Mouse (Mus musculus) midbrain, embryonic 16.5 days (tissue): ENCODE data around the gene Gm49325. TPM values are rescaled to one million over a fixed set of nuclear protein-coding genes. Genes with fewer than 3 reads are reported as not detected.

Source experiments
- ATAC-seq: fragments of 200-750 bp; cut with Nextera tagmentation; 2 replicates; pipeline ENCODE4 v1.8.0; 2017; ENCODE audit warnings: moderate TSS enrichment
- H3K27ac ChIP-seq: fragments of 300-500 bp; sonication (generic); 2 replicates; pipeline ENCODE4 v1.5.1; 2014; ENCODE audit warnings: mild to moderate bottlenecking, low read length, mixed read lengths
- H3K27me3 ChIP-seq: fragments of 300-500 bp; sonication (generic); 2 replicates; pipeline ENCODE4 v1.6.1; 2014; ENCODE audit warnings: low read depth, low read length, mixed read lengths; ENCODE audit not compliant: control insufficient read depth, insufficient read depth
- H3K36me3 ChIP-seq: fragments of 300-500 bp; sonication (generic); 2 replicates; pipeline ENCODE4 v1.6.1; 2014; ENCODE audit warnings: mild to moderate bottlenecking, low read length, moderate library complexity, mixed read lengths; ENCODE audit not compliant: control insufficient read depth, insufficient read depth
- H3K4me1 ChIP-seq: fragments of 300-500 bp; sonication (generic); 2 replicates; pipeline ENCODE4 v1.6.1; 2014; ENCODE audit warnings: mild to moderate bottlenecking, low read length, mixed read lengths; ENCODE audit not compliant: control insufficient read depth, insufficient read depth
- H3K4me2 ChIP-seq: fragments of 300-500 bp; sonication (generic); 2 replicates; pipeline ENCODE4 v1.6.1; 2014; ENCODE audit warnings: mild to moderate bottlenecking, low read length, mixed read lengths
- H3K4me3 ChIP-seq: fragments of 300-500 bp; sonication (generic); 2 replicates; pipeline ENCODE4 v1.5.1; 2014; ENCODE audit warnings: low read depth, mild to moderate bottlenecking, low read length, moderate library complexity, mixed read lengths
- H3K9ac ChIP-seq: fragments of 300-500 bp; sonication (generic); 2 replicates; pipeline ENCODE4 v1.6.1; 2014; ENCODE audit warnings: low read depth, low read length, mixed read lengths
- H3K9me3 ChIP-seq: fragments of 300-500 bp; sonication (generic); replicated peaks from 2 replicates; pipeline ENCODE4 v1.6.1; 2014; ENCODE audit warnings: mild to moderate bottlenecking, low read length, mixed read lengths; ENCODE audit not compliant: control insufficient read depth, poor library complexity, severe bottlenecking
- WGBS: fragments of 180-500 bp; shearing (Covaris S2); extraction: QIAGEN DNeasy Blood & Tissue Kit; methylation state at CpG from one replicate; pipeline ENCODE4 v1.1.7; 2014; 5-methylcytosine and 5-hydroxymethylcytosine counted together
- polyA plus RNA-seq: library from polyadenylated mRNA; unstranded; fragments of >200 nt; fragmentation: Nextera tagmentation; extraction: Ambion mirVana; gene quantifications from 2 replicates; pipeline ENCODE4 v1.2.1, GENCODE M21; 2015

Gene Gm49325
- polyA plus RNA-seq, 1 experiment from 2014 or later, result 1.5 TPM

- 94% methylated on average over 9 of the region's 9 CpGs for WGBS
- no peak overlapping the region for H3K4me3 ChIP-seq
- no peaks in the 10 kb centered on the region for H3K9me3 ChIP-seq
- no peak overlapping the region for H3K9ac ChIP-seq
- H3K27ac ChIP-seq, result no peak overlapping the region
- H3K4me2 ChIP-seq, result no peak overlapping the region
- H3K4me1 ChIP-seq, result no peaks in the 10 kb centered on the region
- no peaks in the 10 kb centered on the region for H3K27me3 ChIP-seq
- ATAC-seq, result no peak
- H3K36me3 ChIP-seq, result peaks cover 42% of the 10 kb centered on the region
These were observed 10.2 kb downstream of the Gm49325 start for GRCm38 (mm10) chr10:77616166-77616565.

GRCm38 (mm10) chr10:77616926-77617325 lies 10.9 kb downstream of the Gm49325 start:
- H3K4me3 ChIP-seq, result no peak overlapping the region
- no peak overlapping the region for H3K9ac ChIP-seq
- no peak overlapping the region for H3K4me2 ChIP-seq
- H3K4me1 ChIP-seq, result peaks cover 2% of the 10 kb centered on the region; the same call in 1 of the 2 replicates
- H3K27me3 ChIP-seq, result no peaks in the 10 kb centered on the region
- 95% methylated on average over 7 of the region's 7 CpGs for WGBS
- no peaks in the 10 kb centered on the region for H3K9me3 ChIP-seq
- ATAC-seq, result no peak
- peaks cover 40% of the 10 kb centered on the region for H3K36me3 ChIP-seq
- H3K27ac ChIP-seq, result no peak overlapping the region

- 75% methylated on average over 8 of the region's 8 CpGs for WGBS
- no peak for ATAC-seq
These were observed 15.5 kb downstream of the Gm49325 start for GRCm38 (mm10) chr10:77621546-77621945.

GRCm38 (mm10) chr10:77622055-77622988 lies 16.3 kb downstream of the Gm49325 start, which contains the start of gene Ube2g2:
Gene Ube2g2, plus strand, starts transcription at chr10:77622275.
- WGBS, result under 1% methylated on average over 95 of the region's 96 CpGs
- H3K4me3 ChIP-seq, result peak within 1 kb of the TSS; percentile 98
- peak; percentile 93 for ATAC-seq

More at GRCm38 (mm10) chr10:77621546-77621945, 15.5 kb downstream of the Gm49325 start:
- Histone ChIP-seq H3K36me3 (peaks cover 12% of the 10 kb centered on the region), H3K27ac (peak overlapping the region; percentile 91), H3K4me2 (peak overlapping the region; percentile 78), H3K4me3 (peak overlapping the region; percentile 98), H3K9me3 (no peaks in the 10 kb centered on the region), H3K9ac (peak overlapping the region; percentile 95), H3K27me3 (no peaks in the 10 kb centered on the region), H3K4me1 (peaks cover 25% of the 10 kb centered on the region)

DNA sequence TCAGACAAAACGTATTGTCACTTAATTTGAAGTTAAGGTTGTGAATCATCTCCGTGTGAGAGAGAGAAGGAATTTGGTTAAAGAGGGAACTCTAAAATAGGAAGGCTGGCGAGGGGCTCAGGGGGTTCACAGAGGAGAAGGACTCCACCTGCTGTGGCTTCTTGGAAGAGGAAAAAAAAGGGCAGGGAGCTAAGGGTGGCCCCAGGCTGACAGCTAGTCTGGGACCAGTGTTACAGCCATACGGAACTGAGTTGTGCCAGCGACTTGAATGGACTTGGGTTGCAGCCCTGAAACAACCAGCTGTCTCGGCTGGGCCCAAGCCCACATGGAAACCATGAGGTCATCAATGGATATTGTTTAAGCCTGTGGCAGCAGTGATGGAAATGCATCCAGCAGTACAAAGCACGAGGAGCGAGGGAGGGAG lies 17.1 kb downstream of the Gm49325 start:
- 8% methylated on average over 8 of the region's 8 CpGs for WGBS

More at GRCm38 (mm10) chr10:77622055-77622988, 16.3 kb downstream of the Gm49325 start, which contains the start of gene Ube2g2:
- Histone ChIP-seq H3K4me1 (peaks cover 25% of the 10 kb centered on the region), H3K9me3 (no peaks in the 10 kb centered on the region), H3K4me2 (peak within 1 kb of the TSS; percentile 90), H3K36me3 (peaks cover 10% of the 10 kb centered on the region), H3K9ac (peak within 1 kb of the TSS; percentile 95), H3K27me3 (no peaks in the 10 kb centered on the region), H3K27ac (peak within 1 kb of the TSS; percentile 91)

DNA sequence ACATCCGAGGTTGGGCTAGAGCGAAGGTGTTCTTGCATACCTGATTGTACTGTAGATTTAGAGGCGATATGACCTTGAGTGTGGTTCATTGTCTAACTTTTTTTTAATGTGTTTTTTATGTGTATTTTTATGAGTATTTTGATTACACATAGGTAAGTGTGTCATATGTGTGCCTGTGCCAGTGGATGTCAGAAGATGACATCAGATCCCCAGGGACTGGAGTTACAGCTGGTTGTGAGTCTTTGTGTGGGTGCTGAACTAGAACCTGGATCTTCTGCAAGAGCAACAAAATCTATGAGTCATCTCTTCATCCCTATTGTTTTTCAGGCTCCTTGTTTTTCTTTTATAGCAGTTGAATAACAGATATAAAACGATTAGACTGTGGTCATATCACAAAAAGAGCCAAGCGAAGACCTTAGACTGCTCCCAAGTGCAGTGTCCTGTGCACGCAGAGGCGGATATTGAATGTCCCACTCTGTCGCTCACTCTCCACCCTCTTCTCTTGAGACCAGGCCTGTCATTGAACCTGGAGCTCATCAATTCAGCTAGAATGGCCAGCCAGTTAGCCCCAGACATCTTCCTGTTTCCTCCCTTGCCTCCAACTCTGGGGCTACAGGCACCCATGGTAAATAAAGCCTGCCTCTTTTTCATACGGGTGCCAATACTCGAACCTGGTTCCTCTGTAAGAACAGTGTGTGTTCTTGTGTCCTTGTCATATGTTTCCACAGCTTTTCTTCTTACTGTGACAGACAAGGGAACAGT lies 17.8 kb downstream of the Gm49325 start:
- 93% methylated on average over 10 of the region's 10 CpGs for WGBS
- Histone ChIP-seq H3K9ac (0 out of 2 replicates have a peak overlapping the region, but pooled peaks have one; percentile 95), H3K36me3 (no peaks in the 10 kb centered on the region), H3K4me3 (peak overlapping the region; percentile 98; the same call in 1 of the 2 replicates), H3K4me1 (peaks cover 25% of the 10 kb centered on the region), H3K9me3 (no peaks in the 10 kb centered on the region), H3K4me2 (peak overlapping the region; percentile 90), H3K27me3 (no peaks in the 10 kb centered on the region), H3K27ac (no peak overlapping the region)
- no peak for ATAC-seq

More for the DNA sequence above, 17.1 kb downstream of the Gm49325 start:
- Histone ChIP-seq H3K4me1 (peaks cover 25% of the 10 kb centered on the region), H3K4me3 (peak overlapping the region; percentile 98), H3K9ac (peak overlapping the region; percentile 95), H3K9me3 (no peaks in the 10 kb centered on the region), H3K27me3 (no peaks in the 10 kb centered on the region), H3K36me3 (peaks cover 2% of the 10 kb centered on the region; the same call in 1 of the 2 replicates), H3K4me2 (peak overlapping the region; percentile 90), H3K27ac (no peak overlapping the region)
- 0 out of 2 replicates have a peak, but pooled peaks have one; percentile 12 for ATAC-seq

- no peak overlapping the region for H3K4me2 ChIP-seq
- ATAC-seq, result no peak
These were observed 18.6 kb downstream of the Gm49325 start for GRCm38 (mm10) chr10:77624570-77624995.

GRCm38 (mm10) chr10:77626036-77626435 lies 20.0 kb downstream of the Gm49325 start:
- H3K36me3 ChIP-seq, result no peaks in the 10 kb centered on the region
- H3K4me3 ChIP-seq, result no peak overlapping the region
- no peak overlapping the region for H3K9ac ChIP-seq
- H3K4me2 ChIP-seq, result no peak overlapping the region
- H3K27ac ChIP-seq, result no peak overlapping the region
- 83% methylated on average over 7 of the region's 7 CpGs for WGBS
- no peaks in the 10 kb centered on the region for H3K27me3 ChIP-seq
- H3K9me3 ChIP-seq, result no peaks in the 10 kb centered on the region
- no peak for ATAC-seq
- peaks cover 25% of the 10 kb centered on the region for H3K4me1 ChIP-seq

More at GRCm38 (mm10) chr10:77624570-77624995, 18.6 kb downstream of the Gm49325 start:
- Histone ChIP-seq H3K9me3 (no peaks in the 10 kb centered on the region), H3K4me3 (no peak overlapping the region), H3K36me3 (no peaks in the 10 kb centered on the region), H3K9ac (0 out of 2 replicates have a peak overlapping the region, but pooled peaks have one; percentile 2), H3K4me1 (peaks cover 25% of the 10 kb centered on the region), H3K27ac (no peak overlapping the region), H3K27me3 (no peaks in the 10 kb centered on the region)
- WGBS, result 68% methylated on average over 7 of the region's 7 CpGs
